Mouse (Mus musculus) left cerebral cortex, adult 9 months (tissue): ENCODE measurements around the gene Tedc2.

Experiments used
- DNase-seq, 2 experiments: peaks; one replicate each; pipeline ENCODE4 v3.0.0; 2022; ENCODE audit warnings: low spot score in 2 of 2

The Tedc2 gene

GRCm38 (mm10) chr17:24193769-24194168 lies 26.9 kb downstream of the Tedc2 start:
- no peak for DNase-seq

DNA sequence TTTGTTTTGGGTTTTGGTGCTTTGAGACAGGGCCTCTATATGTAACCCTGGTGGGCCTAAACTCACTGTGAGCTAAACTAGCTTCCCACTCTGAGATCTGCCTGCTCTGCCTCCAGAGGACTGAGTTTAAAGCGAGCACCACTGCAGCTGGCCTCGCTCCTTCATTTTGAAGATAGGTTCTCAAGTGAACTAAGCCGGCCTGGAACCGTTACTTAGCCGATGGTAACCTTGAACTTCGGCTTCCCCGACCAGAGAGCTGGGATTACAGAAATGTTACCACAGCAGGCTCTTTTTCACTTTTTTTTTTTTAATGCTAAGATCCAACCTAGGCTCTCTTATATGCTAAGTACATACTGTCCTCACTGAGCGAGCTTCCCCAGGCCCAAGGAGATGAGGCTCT lies 27.4 kb downstream of the Tedc2 start:
- DNase-seq, result no peak

DNA sequence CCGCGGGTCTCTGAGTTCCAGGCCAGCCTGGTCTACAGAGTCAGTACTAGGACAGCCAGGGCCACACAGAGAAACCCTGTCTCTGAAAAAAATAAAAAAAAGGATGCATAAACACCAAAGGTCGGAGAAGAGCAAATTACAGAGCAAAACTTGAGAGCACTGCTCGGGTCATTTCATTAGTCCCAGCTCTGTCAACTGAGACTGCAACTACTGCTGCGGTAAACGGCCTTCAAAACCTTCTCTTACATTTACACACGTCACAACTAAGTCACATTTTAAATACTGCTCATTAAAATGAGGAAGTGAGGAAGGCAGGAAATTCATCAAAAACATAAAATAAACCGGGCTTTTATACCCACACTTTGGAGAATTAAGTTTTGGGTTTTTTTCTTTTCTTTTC lies 27.8 kb downstream of the Tedc2 start:
- DNase-seq, result no peak

DNA sequence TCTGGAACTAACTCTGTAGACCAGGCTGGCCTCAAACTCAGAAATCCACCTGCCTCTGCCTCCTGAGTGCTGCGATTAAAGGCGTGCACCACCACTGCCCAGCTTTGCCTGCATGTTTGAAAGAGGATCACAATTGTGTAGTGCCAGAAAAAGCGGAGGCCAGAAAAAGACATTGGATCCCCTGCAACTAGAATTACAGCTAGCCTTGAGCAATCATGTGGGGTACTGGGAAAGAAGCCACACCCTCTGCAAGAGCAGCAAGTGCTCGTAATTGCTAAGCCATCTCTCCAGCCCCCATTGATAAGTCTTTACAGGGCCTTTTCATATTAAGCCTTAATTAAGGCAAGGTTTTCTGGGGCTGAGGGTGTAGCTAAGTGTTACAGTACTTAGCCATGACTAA lies 29.2 kb downstream of the Tedc2 start:
- no peak for DNase-seq

DNA sequence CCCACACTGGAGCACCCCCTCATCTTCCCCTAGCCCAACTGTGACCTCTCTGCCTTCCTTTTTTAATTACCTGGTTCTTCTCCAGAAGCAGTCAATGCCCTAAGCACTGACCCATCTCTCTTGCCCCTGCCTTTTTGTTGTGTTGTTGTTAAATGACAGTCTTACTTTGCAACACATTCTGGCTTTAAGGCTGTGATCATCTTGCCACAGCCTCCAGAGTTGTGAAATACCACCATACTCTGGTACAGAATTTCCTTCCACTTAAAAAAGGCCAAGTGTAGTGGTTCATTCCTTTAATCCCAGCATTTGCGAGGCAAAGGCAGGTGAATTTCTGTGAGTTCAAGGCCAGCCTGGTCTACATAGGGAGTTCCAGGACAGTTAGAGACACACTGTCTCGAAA lies 29.7 kb downstream of the Tedc2 start:
- no peak for DNase-seq

- no peak for DNase-seq
These were observed 46.4 kb downstream of the Tedc2 start for GRCm38 (mm10) chr17:24174259-24174658.

DNA sequence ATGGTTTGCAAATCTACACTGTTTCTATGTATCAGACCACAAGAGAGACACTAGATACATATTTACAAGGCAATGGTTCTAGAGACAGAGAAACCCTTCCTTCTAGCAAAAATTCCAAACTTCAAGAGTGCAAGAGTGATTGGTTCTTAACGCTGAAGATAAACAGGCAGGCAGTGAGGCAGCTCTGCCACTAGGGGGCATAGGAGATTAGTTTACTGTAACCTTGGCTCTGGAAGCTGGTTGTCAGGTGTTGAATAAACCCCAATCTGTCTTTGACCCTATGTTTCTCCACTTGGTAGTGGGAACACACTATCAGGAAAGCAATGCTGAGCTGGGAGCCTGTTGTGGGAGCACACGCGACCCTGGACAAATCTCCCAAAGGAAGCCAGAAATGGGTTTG lies 47.2 kb downstream of the Tedc2 start:
- DNase-seq, result peak in 1 of 2 experiments; percentile 74

- DNase-seq, result no peak
These were observed 48.9 kb downstream of the Tedc2 start for GRCm38 (mm10) chr17:24171738-24172137.

- DNase-seq, result no peak
These were observed 49.9 kb downstream of the Tedc2 start for GRCm38 (mm10) chr17:24170729-24171128.

DNA sequence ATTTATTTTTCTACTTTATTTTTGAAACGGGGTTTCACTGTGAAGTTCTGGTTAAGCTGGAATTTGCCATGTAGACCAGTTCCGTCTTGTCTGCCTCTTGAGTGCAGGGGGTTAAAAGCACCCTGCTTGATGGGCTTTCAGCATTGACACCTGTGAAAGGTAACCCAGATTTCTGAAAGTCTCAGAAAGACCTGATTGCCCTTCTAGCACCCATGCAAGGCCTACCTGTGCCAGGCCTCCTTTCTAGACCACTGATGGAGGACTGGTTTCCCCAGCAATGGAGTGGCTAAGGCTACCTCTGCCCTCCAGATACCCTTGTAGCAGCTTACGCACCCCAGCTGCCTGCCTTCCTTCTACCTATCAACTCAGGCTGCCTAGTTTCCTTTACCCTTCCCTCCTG lies 50.5 kb downstream of the Tedc2 start:
- no peak for DNase-seq

DNA sequence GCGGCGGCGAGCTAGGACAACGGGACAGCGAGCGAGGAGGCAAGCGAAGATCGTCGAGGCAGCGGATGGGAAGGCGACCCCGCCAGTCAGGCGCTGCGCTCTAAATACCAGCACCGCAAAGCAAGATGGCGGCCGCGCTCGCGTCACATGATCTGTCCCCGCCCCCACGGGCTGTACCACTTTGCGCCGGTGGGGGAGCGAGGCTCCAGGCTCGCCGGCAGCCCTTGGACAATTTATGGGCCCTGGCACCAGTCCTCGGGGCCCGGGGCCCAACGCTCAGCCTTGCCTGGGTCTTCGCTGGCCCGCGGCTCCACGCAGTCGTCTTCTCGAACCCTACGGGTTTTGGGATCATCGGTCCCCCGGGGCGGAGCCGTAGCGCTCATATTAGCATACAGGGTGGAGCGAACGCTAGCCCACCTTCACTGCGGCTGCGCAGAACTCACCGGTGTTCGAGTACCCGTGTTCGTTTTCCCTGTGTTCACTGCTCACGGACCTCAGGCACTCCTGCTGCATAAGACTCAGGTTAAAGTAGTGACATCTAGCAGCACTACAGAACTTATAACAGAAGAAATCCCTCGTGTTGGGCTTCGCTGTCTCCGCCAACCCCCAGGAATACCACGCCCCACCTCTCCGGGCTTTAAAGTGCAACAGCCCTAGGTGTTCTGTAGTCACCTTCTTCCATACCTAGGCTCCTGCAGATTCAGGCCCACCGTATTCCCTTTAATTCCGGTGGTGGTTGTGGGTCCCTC lies 51.2 kb downstream of the Tedc2 start, which contains the start of gene Atp6v0c:
Gene Atp6v0c (minus strand): TSS at position 386 of the 749 bp plus-strand sequence.
- DNase-seq, result peak; percentile 87 to 97

DNA sequence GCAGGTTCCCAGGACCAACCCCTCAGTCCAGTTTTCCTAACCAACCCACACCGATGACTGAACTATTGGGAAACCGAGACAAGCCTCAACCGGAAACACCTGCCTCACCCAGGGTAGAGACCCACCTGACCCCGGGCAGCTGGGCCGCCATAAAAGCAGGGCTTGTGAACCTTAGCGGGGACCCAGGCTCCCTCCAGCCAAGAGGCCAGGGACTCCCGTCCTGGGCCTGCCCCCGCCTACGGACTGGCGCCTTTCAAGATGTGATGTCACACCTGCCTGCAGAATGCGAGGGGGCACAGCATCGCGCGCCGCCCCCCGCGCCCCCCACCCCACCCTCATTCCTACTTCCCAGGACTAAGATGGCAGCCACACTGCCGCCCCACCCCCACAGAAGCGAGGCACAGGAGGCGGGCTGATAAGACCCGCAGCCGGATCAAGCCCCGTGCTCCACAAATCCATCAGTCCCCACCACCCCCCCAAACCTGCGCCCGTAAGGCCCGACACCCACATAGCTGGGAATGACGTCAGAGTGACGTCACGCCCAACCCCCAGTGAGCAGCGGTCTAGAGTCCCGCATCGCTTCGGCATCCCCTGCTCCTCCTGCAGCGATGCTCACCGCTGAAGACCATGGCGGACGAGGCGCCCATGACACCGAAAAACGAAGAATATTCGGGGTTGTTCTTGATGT lies 51.9 kb downstream of the Tedc2 start:
- DNase-seq, result peak in 1 of 2 experiments; percentile 74

GRCm38 (mm10) chr17:24167891-24168505 lies 52.7 kb downstream of the Tedc2 start:
- DNase-seq, result no peak

DNA sequence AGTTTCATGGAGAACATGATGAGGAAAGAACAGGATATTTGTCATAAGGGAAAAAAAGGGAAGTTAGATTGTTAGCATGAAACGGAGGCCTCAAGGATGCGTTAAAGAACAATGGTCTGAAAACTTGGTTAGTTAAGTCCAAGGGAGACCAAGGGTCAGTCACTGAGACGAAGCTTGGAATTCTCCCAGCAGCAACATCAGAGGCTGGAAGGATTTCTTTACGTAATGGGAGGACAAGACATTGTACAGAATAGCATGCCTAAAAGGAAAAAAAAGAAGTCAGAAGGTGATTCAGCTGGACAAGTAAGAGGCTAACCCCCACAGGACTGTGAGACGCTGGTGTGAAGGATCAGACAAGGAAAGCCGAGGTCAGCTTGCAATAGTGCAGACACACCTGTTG lies 53.5 kb downstream of the Tedc2 start:
- no peak for DNase-seq
